Mouse (Mus musculus): Measurements from ENCODE around the gene Rps6ka3.

DNA sequence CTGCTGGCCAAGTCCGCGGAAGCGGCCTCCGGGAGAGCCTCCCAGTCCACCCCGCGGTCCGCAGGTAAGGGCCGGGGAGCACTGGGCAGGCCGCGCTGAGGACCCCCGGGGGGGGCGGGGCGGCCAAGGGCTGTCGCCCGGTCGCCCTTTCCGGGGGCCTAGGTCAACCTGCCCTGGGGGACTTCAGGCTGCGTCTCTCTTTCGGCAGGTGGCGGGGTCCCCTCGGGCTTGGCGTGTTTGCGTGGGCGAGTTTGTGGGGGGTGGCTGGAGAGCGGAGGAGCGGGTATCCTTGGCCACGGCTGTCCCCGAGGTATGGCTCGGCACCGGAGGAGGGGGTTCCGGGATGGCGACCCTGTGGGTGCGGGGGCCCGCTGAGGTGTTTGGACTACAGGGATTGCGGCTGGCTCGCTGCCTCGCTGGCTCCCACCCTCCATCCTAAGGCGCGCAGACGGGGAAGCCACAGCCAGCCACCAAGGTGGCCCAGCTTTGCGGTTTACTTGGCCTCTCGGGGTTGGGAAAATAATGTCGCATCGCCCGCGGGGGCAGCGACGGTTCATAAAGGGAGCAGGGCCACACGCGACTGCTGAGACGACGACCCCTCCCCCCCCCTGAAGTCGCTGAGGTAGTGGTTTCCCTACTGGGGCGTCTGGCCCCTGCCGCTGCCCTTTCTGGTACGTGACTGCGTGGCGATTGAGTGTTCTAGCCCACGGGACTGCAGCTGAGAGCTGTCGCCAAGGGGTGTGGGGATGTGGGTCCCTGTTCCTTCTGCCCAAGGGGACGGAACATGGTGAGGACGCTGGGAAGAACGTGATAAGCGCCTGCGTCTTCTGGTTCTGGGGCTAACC lies 204.9 kb downstream of the Rps6ka3 start:
- TF ChIP-seq EP300 (IDR thresholded peaks at IDR 0.05; ENCODE audit: low read depth): no peak
- no peak for TF ChIP-seq CTCF (IDR thresholded peaks at IDR 0.05; ENCODE audit: low read depth)
